Mouse (Mus musculus) frontal cortex, adult (tissue): ENCODE measurements around the gene Nfix.

Experiments
- ATAC-seq: cut with Nextera tagmentation; 2 replicates; pipeline ENCODE4 v1.9.2; 2017; ENCODE audit warnings: mild to moderate bottlenecking, moderate library complexity, mixed read lengths; ENCODE audit not compliant: low TSS enrichment

Nfix gene

GRCm38 (mm10) chr8:84718476-84718875 lies 81.7 kb downstream of the Nfix start:
- no peak for ATAC-seq

DNA sequence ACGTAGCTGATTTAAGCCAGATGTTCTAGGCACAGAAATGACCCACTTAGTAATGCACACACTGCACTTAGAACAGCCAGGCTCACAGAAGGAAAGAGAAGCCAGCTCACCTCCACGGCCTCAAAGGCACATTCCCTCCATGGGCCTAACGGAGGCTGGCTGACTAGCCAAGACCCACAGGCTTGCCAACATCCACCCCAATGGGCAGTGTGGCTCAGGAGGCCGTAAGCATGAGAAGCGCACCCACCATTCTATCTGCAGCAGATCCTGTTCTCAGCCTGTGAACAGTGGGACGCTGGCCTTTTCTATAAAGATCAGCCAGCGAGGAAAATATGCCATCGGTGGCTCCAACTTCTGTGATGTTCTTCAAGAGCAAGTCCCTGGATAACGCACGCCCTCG lies 83.4 kb downstream of the Nfix start:
- ATAC-seq = no peak

DNA sequence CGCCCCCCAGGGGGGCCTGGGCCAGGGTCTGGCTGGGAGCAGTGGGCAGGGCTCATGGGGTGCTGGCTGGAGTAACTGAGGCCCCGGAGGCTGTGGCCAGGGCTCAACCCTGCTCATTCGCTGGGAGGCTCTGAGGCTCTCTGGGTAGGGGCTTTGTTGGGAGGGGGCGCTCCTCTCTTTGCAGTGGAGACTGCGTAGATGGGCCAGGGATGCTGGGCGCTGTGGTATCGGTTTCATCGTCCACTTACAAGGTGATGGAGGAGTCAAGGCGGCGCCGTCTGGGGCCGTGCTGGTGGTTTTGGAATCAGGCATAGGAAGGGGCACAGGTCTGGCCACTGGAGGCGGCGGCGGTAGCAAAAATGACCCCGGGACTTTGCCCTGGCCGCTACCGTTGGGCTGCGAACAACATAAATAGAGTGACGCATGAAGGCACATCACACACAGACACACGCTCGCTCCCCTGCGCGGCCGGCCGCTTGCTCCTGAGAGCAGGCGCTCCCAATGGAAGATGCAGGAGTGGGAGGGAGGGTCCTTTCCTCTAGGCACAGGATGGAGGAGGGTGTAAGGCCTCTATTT lies 84.2 kb downstream of the Nfix start:
- ATAC-seq = no peak

GRCm38 (mm10) chr8:84714161-84714560 lies 86.0 kb downstream of the Nfix start:
- no peak for ATAC-seq

- no peak for ATAC-seq
Observed at GRCm38 (mm10) chr8:84713381-84713780, 86.8 kb downstream of the Nfix start.

DNA sequence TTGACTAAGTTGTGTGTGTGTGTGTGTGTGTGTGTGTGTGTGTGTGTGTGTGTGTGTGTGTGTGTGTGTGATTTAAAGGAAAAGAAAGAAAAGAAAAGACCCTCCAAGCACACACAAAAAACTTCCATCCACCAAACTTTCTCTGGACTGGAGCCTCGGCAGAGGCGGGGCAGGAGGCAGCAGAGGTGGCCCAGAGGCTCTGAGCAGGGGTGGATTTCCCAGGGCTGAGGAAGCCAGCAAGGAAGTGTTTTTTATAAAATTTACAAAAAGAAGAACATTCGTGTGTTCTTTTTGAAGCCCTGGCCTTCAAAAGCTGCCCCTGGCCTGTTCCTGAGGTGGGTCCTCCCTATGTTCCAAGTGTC lies 87.4 kb downstream of the Nfix start:
- no peak for ATAC-seq

DNA sequence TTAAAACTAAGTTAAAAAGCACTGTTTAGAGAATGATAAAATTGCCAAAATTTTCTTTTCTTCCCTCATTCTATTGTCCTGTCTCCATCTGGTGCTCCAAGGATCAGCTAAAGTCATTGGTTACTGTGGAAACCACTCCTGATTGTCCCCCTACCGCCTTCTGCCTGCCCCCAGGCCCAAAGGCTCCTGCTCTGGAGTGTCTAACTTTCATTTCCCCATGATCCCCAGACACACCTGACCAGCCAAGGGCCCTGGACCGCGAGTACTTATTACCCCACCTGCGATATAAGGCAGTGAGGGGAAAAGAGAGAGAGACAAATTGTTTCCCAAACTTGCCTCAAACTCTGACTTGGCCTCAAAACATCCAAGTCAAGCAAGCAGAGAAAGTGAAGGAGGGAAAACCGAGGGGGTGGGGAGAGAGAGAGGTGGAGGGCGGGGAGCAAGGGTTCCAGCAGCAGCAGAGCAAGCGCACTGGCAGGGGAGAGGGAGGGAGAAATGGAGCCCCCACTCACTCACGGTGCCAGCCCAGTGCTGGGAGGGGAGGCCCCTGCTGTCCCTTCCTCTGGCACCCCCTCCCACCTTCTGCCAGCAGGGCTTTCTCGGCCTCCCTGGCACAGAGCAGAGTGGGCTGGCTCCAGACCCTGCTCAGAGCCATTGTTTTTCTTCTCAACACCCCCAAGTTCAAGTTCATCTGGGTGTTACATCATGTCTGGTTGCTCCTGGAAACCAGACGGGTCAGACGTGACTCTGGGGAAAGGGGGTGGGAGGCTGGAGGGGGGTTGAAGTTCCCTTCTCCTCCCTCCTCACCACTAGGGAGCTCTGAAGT lies 88.0 kb downstream of the Nfix start:
- no peak for ATAC-seq

DNA sequence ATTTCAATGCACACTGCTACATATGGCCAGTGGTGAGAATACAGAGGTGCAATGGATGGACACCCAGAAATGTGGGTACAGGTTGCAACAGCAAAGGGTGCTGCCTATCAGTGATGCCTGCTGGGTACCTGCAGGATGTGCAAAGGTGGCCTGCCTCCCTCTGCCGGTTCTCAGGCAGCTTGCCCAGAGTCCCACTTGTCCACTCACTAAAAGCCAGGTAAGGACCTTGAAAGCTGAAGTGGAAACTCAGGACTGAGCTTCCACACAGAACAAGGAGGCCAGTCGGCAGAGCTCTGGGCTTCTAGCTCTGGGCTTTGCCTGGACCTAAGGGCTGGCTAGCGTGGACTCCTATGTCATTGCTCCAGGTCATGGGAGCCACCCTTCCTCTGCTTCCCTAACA lies 88.8 kb downstream of the Nfix start:
- ATAC-seq = no peak

DNA sequence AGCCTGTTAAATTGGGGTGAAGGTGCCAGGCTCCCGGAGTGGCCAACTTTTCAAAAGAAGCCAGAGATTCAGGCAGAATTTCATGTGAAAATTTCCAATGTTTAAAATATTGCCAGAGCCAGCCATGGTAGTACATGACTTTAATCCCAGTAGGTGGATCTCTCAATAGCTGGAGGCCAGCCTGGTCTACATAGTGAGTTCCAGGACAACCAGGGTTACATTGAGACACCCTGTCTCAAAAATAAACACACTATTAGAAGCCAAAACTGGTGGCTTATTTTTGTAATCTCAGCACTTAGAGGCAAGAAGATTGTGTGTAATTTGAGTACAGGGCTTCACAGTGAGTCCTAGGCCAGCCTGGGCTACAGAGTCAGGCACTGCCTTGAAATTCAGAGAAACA lies 90.2 kb downstream of the Nfix start:
- no peak for ATAC-seq

- ATAC-seq = peak; percentile 66; the same call in 1 of the 2 replicates
Observed at GRCm38 (mm10) chr8:84708774-84709475, 91.2 kb downstream of the Nfix start.

DNA sequence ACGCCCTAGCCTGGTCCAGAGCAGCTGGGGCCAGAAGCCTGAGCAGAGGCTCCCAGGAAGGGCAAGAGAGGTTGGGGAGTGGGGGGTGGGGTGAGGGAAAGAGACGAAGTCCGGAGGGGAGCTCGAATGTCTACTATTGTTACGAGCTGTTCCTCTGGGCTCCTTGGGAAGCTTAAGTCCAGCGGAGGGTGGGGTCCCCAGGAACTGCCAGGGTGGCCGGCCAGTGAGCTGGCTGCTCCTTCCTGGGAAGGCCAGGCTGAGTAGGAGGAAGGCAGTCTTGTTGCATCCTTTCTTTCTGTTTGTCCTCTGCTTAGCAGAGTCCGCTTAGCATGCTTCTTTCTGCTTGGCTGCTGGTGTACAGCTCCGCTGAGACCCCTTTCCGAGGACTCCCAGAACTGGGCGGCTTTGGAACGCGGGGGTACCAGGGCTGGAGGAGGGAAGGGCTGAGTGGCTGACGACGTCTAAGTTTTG lies 92.0 kb downstream of the Nfix start:
- no peak for ATAC-seq

DNA sequence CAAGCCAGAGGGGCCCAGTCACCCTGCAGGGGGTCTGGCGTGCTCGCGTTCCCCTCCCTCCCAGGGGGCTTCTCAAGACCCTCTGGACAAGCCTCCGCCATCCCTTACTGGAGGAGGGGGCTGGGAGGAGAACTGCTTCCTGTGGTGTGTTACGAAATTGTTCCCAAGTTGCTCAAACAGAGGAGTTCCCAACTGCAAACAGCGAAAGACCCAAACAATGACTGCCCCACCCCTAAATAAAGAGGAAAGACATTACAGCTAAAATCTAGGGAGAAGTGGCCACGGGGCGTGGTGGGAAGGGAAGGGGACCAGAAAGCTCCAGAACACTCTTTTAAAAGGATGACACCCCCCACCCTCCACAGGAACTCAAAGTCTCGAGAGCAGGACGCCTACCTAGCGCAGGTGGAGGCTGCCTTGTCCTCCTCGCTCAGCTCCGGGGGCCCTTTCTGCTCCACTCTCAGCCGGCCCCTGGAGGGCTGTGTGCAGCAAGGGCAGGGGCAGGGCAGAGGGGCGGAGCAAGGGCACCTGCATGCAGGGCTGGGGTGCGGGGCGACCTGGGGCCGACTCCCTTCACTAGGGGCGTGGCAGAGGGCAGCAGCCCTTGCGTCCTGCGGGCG lies 92.8 kb downstream of the Nfix start:
- no peak for ATAC-seq

DNA sequence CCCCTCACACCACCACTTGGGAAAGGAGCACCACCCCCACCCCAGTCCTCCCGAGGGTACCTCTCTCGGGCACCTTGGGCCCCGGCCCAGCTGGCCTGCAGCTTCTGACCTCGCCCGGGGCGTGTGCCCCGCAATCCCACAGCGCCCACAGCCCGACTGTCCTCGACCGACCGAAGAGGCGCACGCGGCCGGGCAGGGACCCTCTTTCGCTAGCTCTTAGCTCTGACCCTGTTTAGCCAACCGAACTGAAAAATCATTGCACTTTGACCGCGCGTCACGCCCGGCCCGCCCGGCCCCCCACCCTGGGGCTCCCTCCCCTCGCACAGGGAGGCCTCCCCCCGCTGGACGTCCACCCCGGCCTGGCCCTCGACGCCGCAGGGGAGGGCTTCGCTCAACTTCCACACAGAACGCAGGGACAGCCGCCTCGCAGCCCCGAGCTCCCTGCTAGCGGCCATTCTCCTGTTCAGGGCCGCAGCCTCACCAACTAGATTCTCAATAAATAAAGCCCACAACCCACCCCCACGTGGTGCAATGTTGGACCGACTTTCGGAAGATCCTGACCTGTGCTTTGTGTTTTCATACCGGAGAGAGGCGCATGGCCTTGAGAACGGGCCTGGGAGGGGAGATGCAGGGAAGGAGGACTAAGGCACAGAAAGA lies 93.4 kb downstream of the Nfix start:
- ATAC-seq = no peak

DNA sequence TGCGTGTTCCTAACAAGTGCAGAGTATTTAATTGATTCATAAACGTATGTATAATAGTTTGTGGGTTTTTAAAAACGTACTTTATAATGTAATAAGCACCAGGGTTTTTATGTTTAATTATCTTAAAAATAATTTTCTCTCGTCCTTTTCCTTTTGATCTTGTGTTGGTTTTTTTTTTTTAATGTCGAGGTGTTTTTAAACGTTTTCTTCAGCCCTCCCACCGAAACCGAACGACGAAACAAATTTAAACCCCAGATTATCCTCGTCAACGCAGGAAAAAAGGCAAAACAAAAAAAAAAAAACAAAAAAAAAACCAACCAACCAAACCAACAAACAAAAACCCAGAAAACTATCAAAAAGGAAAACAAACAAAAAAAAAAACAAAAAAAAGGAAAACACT lies 94.2 kb downstream of the Nfix start:
- no peak for ATAC-seq

- ATAC-seq = no peak
Observed at GRCm38 (mm10) chr8:84704867-84705831, 95.0 kb downstream of the Nfix start.

DNA sequence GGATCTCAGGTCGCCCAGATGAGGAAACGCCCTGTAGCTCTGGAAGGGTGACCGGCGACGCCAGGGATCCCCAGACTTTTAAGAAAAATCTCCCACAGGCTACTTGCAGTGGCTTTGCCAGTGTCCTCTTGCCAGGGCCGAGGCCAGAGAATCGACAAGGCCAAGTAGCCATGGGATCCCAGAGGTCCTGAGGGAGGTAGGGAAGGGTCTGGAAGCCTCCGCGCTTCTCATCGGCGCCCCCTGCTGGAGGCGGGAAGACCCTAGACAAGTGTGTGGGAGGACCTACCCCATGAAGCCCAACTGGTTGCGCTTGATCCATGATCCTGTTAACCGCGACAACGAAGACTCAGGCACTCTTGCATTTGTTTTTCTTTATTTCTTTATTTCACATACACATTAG lies 95.8 kb downstream of the Nfix start:
- ATAC-seq = no peak

- no peak for ATAC-seq
Observed at GRCm38 (mm10) chr8:84703466-84704249, 96.5 kb downstream of the Nfix start.

GRCm38 (mm10) chr8:84702963-84703465 lies 97.1 kb downstream of the Nfix start:
- ATAC-seq = no peak

GRCm38 (mm10) chr8:84702561-84702960 lies 97.6 kb downstream of the Nfix start:
- ATAC-seq = no peak
